Mouse (Mus musculus): ENCODE measurements around the gene Fancl. TPM values are rescaled to one million over a fixed set of nuclear protein-coding genes. Genes with fewer than 3 reads are reported as not detected.

The Fancl gene
- polyA plus RNA-seq, 1 experiment from 2014 or later: 24.9 TPM

DNA sequence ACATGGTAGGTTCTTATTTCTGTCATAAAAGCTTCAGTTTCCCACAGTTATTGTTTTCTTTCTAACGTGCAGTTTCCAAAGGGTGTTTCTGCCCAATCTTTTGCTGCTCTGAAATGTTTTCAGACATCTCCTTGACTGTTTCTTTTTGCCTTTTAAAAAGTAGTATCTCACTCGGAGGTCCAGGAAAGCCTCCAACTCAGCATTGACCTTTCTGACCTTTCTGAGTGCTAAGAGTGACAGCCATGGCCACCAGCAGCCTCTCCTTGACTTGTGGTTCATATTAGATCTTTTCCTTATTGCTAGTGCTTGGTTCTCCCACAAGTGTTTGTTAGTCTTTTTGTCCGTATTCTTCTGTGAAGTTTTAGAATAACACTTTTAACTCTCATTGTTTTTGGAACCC, 9.6 kb downstream of the Fancl start:
- H3K36me3 ChIP-seq (ENCODE audit: control insufficient read depth, insufficient read depth, low read length): no peaks in the 10 kb centered on the region
- H3K27me3 ChIP-seq (ENCODE audit: control insufficient read depth, insufficient read depth, low read length): no peaks in the 10 kb centered on the region
- no peak overlapping the region for H3K9ac ChIP-seq (ENCODE audit: low read depth, low read length)
- H3K4me3 ChIP-seq (ENCODE audit: low read depth, low read length): no peak overlapping the region
- WGBS (ENCODE audit: insufficient replicate concordance): 46% methylated on average over 3 of the region's 3 CpGs
- H3K27ac ChIP-seq (ENCODE audit: low read depth, low read length): no peak overlapping the region
- no peak overlapping the region for H3K4me2 ChIP-seq
- ATAC-seq (replicated peaks; ENCODE audit: insufficient number of reproducible peaks, low FRiP score, low TSS enrichment): no peak
- H3K4me1 ChIP-seq (ENCODE audit: control insufficient read depth, insufficient read depth, low read length): peaks cover 3% of the 10 kb centered on the region; the same call in 1 of the 2 replicates
- H3K9me3 ChIP-seq (replicated peaks; ENCODE audit: control insufficient read depth, low read length): no peaks in the 10 kb centered on the region

DNA sequence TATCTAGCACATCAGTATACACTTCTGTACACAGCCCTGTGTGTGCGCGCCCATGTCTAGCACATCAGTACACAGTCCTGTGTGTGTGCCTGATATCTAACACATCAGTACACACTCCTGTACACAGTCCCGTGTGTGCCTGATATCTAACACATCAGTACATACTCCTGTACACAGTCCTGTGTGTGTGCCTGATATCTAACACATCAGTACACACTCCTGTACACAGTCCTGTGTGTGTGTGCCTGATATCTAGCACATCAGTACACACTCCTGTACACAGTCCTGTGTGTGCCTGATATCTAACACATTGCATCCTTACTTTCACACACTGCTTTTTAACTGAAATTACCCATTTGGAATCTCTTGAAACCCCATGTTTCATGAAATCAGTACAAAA, 27.0 kb downstream of the Fancl start:
- no peak for ATAC-seq (replicated peaks; ENCODE audit: insufficient number of reproducible peaks, low FRiP score, low TSS enrichment)
- H3K27ac ChIP-seq (ENCODE audit: low read depth, low read length): no peak overlapping the region
- no peaks in the 10 kb centered on the region for H3K9me3 ChIP-seq (replicated peaks; ENCODE audit: control insufficient read depth, low read length)
- H3K4me1 ChIP-seq (ENCODE audit: control insufficient read depth, insufficient read depth, low read length): no peaks in the 10 kb centered on the region
- H3K4me3 ChIP-seq (ENCODE audit: low read depth, low read length): no peak overlapping the region
- no peaks in the 10 kb centered on the region for H3K27me3 ChIP-seq (ENCODE audit: control insufficient read depth, insufficient read depth, low read length)
- no peak overlapping the region for H3K4me2 ChIP-seq
- no peaks in the 10 kb centered on the region for H3K36me3 ChIP-seq (ENCODE audit: control insufficient read depth, insufficient read depth, low read length)
- 93% methylated on average over 3 of the region's 3 CpGs for WGBS (ENCODE audit: insufficient replicate concordance)
- H3K9ac ChIP-seq (ENCODE audit: low read depth, low read length): no peak overlapping the region

DNA sequence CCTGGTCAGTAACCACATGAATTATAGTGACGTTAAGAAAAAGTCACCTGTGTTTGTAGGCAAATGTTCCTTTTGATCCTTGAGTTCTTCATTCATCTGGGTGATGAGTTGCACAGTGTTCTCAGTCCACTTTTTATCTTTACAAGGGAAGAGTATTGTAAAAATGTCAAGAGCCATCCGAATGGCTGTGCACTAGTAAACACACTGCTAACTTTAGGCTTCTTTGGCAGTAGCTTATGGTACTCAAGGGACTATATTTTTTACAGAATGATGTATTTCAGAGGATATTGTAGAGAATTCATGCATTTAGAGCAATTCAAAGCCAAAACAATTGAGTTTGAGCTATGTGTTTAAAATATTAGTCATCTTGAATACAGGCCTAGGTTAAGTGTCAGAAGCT, 35.5 kb downstream of the Fancl start:
- Histone ChIP-seq H3K4me2 (no peak overlapping the region), H3K27me3 (ENCODE audit: control insufficient read depth, insufficient read depth, low read length) (no peaks in the 10 kb centered on the region), H3K27ac (ENCODE audit: low read depth, low read length) (no peak overlapping the region), H3K4me3 (ENCODE audit: low read depth, low read length) (no peak overlapping the region), H3K36me3 (ENCODE audit: control insufficient read depth, insufficient read depth, low read length) (no peaks in the 10 kb centered on the region; the same call in 1 of the 2 replicates), H3K4me1 (ENCODE audit: control insufficient read depth, insufficient read depth, low read length) (no peaks in the 10 kb centered on the region), H3K9ac (ENCODE audit: low read depth, low read length) (no peak overlapping the region), H3K9me3 (replicated peaks; ENCODE audit: control insufficient read depth, low read length) (no peaks in the 10 kb centered on the region)
- ATAC-seq (replicated peaks; ENCODE audit: insufficient number of reproducible peaks, low FRiP score, low TSS enrichment): no peak
- WGBS (ENCODE audit: insufficient replicate concordance): 62% methylated on average over 2 of the region's 2 CpGs

DNA sequence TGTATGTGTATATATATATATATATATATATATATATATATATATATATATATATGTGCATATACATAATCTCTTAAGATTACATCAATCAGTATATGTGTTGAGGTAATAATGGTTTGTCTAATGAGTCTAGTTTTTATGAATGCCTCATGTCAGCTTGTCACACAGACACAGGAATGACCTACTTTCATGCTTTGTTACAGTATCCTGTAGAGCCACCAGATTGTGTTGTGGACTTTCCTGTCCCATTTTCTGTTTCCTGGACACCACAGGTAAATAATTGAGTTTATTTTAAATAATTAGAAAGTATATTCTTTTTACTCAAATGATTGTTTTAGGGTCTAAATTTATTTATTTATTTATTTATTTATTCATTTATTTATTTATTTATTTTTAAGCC, 48.3 kb downstream of the Fancl start:
- no peak for ATAC-seq (replicated peaks; ENCODE audit: insufficient number of reproducible peaks, low FRiP score, low TSS enrichment)
- H3K9me3 ChIP-seq (replicated peaks; ENCODE audit: control insufficient read depth, low read length): no peaks in the 10 kb centered on the region
- no peaks in the 10 kb centered on the region for H3K27me3 ChIP-seq (ENCODE audit: control insufficient read depth, insufficient read depth, low read length)
- no peak overlapping the region for H3K27ac ChIP-seq (ENCODE audit: low read depth, low read length)
- H3K4me2 ChIP-seq: no peak overlapping the region
- H3K36me3 ChIP-seq (ENCODE audit: control insufficient read depth, insufficient read depth, low read length): no peaks in the 10 kb centered on the region
- H3K4me3 ChIP-seq (ENCODE audit: low read depth, low read length): no peak overlapping the region
- no peaks in the 10 kb centered on the region for H3K4me1 ChIP-seq (ENCODE audit: control insufficient read depth, insufficient read depth, low read length)
- H3K9ac ChIP-seq (ENCODE audit: low read depth, low read length): no peak overlapping the region

DNA sequence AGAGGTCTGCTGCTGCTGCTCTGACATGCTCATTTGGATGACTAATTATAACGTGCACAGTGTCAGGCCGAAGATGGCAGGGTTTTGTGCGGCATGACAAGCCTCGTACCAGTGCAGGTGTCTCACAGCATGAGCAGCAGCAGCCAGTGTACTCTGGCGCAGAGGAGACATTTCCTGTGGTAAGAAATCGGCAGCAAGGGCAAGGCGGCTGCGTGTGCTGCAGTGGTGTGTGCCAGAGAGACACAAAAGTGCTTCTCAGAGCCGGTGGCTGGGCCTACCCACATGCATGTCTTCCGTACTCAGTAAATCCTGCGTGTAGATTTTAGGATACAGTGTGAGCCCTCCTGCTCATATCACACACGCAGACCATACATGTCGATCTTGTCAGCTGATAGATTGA, 51.9 kb downstream of the Fancl start:
- Histone ChIP-seq H3K9me3 (replicated peaks; ENCODE audit: control insufficient read depth, low read length) (no peaks in the 10 kb centered on the region), H3K4me2 (no peak overlapping the region), H3K9ac (ENCODE audit: low read depth, low read length) (no peak overlapping the region), H3K27ac (ENCODE audit: low read depth, low read length) (no peak overlapping the region), H3K4me3 (ENCODE audit: low read depth, low read length) (no peak overlapping the region), H3K27me3 (ENCODE audit: control insufficient read depth, insufficient read depth, low read length) (no peaks in the 10 kb centered on the region), H3K36me3 (ENCODE audit: control insufficient read depth, insufficient read depth, low read length) (no peaks in the 10 kb centered on the region), H3K4me1 (ENCODE audit: control insufficient read depth, insufficient read depth, low read length) (no peaks in the 10 kb centered on the region)
- ATAC-seq (replicated peaks; ENCODE audit: insufficient number of reproducible peaks, low FRiP score, low TSS enrichment): no peak
- WGBS (ENCODE audit: insufficient replicate concordance): 84% methylated on average over 13 of the region's 13 CpGs

DNA sequence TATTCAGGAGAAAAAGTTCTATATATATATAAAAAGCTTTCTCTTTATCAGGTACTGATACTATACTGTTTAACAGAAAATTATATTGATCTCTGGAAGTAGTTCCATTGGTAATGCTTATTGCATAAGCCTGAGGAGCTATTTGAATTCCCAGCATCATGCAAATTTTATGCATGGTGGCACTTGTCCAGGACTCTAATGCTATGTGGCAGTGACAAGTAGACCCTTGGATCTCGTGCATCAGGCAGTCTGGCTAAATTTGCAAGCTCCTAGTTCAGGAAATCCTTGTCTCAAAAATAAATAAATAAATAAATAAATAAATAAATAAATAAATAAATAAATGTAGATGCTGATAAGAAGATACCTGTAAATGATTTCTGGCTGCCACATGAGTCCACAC, 55.2 kb downstream of the Fancl start:
- no peaks in the 10 kb centered on the region for H3K36me3 ChIP-seq (ENCODE audit: control insufficient read depth, insufficient read depth, low read length)
- no peak overlapping the region for H3K9ac ChIP-seq (ENCODE audit: low read depth, low read length)
- no peak overlapping the region for H3K4me2 ChIP-seq
- 68% methylated on average over 1 of the region's 1 CpGs for WGBS (ENCODE audit: insufficient replicate concordance)
- no peaks in the 10 kb centered on the region for H3K27me3 ChIP-seq (ENCODE audit: control insufficient read depth, insufficient read depth, low read length)
- no peak overlapping the region for H3K27ac ChIP-seq (ENCODE audit: low read depth, low read length)
- no peaks in the 10 kb centered on the region for H3K9me3 ChIP-seq (replicated peaks; ENCODE audit: control insufficient read depth, low read length)
- ATAC-seq (replicated peaks; ENCODE audit: insufficient number of reproducible peaks, low FRiP score, low TSS enrichment): no peak
- no peak overlapping the region for H3K4me3 ChIP-seq (ENCODE audit: low read depth, low read length)
- H3K4me1 ChIP-seq (ENCODE audit: control insufficient read depth, insufficient read depth, low read length): no peaks in the 10 kb centered on the region

DNA sequence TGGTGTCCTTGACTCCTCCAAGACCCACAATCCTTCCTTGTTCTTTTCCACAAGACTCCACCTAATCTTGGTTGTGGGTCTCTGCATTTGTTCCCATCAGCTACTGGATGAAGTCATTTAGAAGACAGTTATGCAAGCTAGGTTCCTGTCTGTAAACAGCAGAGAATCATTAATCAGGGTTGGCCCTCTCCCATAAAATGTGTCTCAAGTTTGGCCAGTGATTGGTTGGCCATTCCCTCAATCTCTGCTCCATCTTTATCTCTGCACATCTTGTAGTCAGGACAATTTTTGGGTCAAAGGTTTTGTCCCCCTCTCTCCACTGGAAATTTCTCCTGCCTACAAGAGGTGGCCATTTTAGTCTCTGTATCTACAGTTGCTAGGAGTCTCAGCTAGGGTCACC, 58.4 kb downstream of the Fancl start:
- no peak for ATAC-seq (replicated peaks; ENCODE audit: insufficient number of reproducible peaks, low FRiP score, low TSS enrichment)
- H3K4me2 ChIP-seq: no peak overlapping the region
- H3K36me3 ChIP-seq (ENCODE audit: control insufficient read depth, insufficient read depth, low read length): no peaks in the 10 kb centered on the region
- H3K9ac ChIP-seq (ENCODE audit: low read depth, low read length): no peak overlapping the region
- H3K4me1 ChIP-seq (ENCODE audit: control insufficient read depth, insufficient read depth, low read length): no peaks in the 10 kb centered on the region
- H3K4me3 ChIP-seq (ENCODE audit: low read depth, low read length): no peak overlapping the region
- H3K9me3 ChIP-seq (replicated peaks; ENCODE audit: control insufficient read depth, low read length): no peaks in the 10 kb centered on the region
- no peaks in the 10 kb centered on the region for H3K27me3 ChIP-seq (ENCODE audit: control insufficient read depth, insufficient read depth, low read length)
- no peak overlapping the region for H3K27ac ChIP-seq (ENCODE audit: low read depth, low read length)

DNA sequence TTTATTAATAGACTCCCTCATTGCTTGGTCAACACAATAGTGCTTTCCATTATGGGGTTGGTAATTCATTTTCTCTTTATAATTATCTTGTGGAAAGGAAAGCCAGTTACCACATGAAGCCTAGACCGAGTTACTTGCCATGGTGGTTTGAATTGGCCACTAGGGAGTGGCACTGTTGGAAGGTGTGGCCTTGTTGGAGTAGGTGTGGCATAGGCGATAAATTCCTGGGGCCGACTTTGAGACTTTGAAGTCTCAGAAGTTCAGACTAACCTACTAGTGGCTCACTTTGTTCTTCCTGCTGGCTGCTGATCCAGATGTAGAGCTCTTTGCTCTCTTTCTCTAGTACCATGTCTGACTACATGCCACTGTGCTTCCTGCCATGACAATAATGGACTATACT, 63.9 kb downstream of the Fancl start:
- Histone ChIP-seq H3K4me2 (no peak overlapping the region), H3K27me3 (ENCODE audit: control insufficient read depth, insufficient read depth, low read length) (no peaks in the 10 kb centered on the region), H3K27ac (ENCODE audit: low read depth, low read length) (no peak overlapping the region), H3K4me1 (ENCODE audit: control insufficient read depth, insufficient read depth, low read length) (0 out of 2 replicates have a peak, but pooled peaks cover 2% of the 10 kb centered on the region), H3K9me3 (replicated peaks; ENCODE audit: control insufficient read depth, low read length) (no peaks in the 10 kb centered on the region), H3K4me3 (ENCODE audit: low read depth, low read length) (no peak overlapping the region), H3K36me3 (ENCODE audit: control insufficient read depth, insufficient read depth, low read length) (no peaks in the 10 kb centered on the region), H3K9ac (ENCODE audit: low read depth, low read length) (no peak overlapping the region)
- ATAC-seq (replicated peaks; ENCODE audit: insufficient number of reproducible peaks, low FRiP score, low TSS enrichment): no peak
- 75% methylated on average over 3 of the region's 3 CpGs for WGBS (ENCODE audit: insufficient replicate concordance)

DNA sequence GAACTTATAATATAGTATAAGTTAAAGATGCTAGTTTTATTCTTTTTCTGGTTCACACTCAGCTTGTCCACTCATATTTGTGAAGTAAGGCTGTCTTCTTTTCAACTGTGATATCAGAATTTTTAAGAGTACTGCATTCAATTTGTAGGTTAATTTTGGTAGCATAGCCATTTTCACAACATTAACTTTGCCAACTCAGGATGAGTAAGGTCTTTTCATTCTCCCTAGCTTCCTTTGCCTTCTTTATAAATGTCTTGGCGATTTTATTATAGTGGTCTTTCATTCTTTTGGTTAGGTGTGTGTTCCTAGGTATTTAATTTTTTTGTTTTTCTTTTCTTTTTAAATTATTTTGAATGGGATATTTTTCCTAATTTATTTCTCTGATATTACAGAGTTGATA, 64.7 kb downstream of the Fancl start:
- H3K27ac ChIP-seq (ENCODE audit: low read depth, low read length): no peak overlapping the region
- no peak overlapping the region for H3K4me3 ChIP-seq (ENCODE audit: low read depth, low read length)
- no peak overlapping the region for H3K4me2 ChIP-seq
- H3K4me1 ChIP-seq (ENCODE audit: control insufficient read depth, insufficient read depth, low read length): 0 out of 2 replicates have a peak, but pooled peaks cover 2% of the 10 kb centered on the region
- 83% methylated on average over 1 of the region's 1 CpGs for WGBS (ENCODE audit: insufficient replicate concordance)
- ATAC-seq (replicated peaks; ENCODE audit: insufficient number of reproducible peaks, low FRiP score, low TSS enrichment): no peak
- no peaks in the 10 kb centered on the region for H3K9me3 ChIP-seq (replicated peaks; ENCODE audit: control insufficient read depth, low read length)
- H3K9ac ChIP-seq (ENCODE audit: low read depth, low read length): no peak overlapping the region
- no peaks in the 10 kb centered on the region for H3K36me3 ChIP-seq (ENCODE audit: control insufficient read depth, insufficient read depth, low read length)
- H3K27me3 ChIP-seq (ENCODE audit: control insufficient read depth, insufficient read depth, low read length): no peaks in the 10 kb centered on the region
